Mouse (Mus musculus): Measurements from ENCODE around the gene Med13. TPM values are rescaled to one million over a fixed set of nuclear protein-coding genes. Genes with fewer than 3 reads are reported as not detected.

The Med13 gene
- 6.9 TPM for polyA plus RNA-seq (2017; shearing (Covaris generic))

DNA sequence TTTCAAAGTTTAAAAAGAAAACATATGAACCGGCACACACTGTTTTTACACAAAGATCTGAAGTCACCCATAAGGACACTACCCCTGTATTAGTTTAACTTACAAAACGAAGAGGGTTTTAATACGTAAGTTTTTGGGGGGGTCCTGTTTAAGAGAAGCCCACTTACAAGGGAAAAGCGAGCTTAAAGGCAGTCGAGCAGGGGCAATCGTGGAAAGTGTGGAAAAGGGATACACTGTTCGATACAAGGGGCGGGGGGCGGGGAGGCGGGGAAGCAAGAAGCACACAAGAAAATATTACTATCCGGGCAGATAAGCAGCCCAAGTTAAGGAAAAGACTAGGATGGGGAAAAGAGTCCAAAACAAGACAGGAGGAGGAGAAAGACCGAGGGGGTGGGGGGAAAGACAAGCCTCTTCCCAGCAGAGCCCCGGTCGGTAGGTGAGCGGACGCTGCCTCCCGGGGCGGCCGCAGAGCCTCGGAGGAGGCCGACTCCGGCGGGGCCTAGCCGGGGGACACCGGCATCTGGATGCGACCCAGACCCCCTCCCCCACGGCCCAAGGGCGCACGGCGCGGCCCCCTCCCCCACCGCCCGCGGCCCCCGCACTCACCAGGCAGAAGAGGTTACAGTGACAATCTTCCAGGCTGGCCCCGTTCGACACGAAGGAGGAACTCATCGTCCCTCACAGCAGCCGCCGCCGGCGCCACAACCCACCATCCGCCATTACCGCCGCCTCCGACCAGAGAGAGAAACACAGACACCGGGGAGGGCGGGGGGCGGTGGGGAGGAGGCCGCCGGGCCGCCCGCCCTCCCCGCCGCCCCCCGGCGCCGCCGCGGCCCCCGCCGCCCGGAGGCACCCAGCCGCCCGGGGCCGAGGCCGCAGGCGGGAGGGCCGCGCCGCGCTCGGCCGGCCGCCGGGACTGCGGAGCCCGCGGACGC is at the start of gene Med13:
Gene Med13 (minus strand): TSS at position 749 of the 935 bp plus-strand sequence.

DNA sequence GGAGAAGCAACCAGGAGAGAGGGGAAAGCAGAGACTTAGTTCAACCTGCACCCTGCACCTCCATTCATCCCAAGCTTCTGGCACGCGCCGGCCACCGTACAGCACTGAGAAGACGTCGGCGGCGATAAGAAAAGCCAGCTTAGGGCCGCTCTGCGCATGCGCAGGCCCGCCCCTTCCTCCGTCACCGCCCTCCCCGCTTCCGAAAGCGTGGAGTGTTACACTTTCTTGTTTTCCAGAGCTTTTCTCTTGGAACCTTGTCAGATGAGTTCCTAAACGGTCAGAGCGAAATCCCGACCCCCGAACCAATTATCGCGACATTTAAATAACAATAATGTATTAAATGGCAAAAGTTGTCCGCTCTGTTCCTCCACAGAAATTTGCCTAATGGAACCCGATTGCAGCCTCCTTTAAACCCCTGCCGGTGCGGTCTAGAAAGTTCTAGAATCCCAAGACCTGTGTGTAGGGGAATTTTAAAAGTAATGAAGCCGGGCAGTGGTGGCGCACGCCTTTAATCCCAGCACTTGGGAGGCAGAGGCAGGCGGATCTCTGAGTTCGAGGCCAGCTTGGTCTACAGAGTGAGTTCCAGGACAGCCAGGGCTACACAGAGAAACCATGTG is 99.8 kb downstream of the Med13 start, which contains the start of gene Ints2:
Gene Ints2 (minus strand): TSS at position 116 of the 617 bp plus-strand sequence.

Other genes starting within 250 kb of the Med13 start
- 2.7 TPM for gene Brip1, start 156.4 kb downstream of the Med13 start, polyA plus RNA-seq (2017; shearing (Covaris generic))
- 22.7 TPM for gene Ints2, start 100.0 kb downstream of the Med13 start, polyA plus RNA-seq (2017; shearing (Covaris generic))
- gene Rnft1, start 127.1 kb upstream of the Med13 start, polyA plus RNA-seq (2017; shearing (Covaris generic)): 54.4 TPM
- 55.1 TPM for gene Rps6kb1, start 187.2 kb upstream of the Med13 start, polyA plus RNA-seq (2017; shearing (Covaris generic))
- gene Tubd1, start 187.4 kb upstream of the Med13 start, polyA plus RNA-seq (2017; shearing (Covaris generic)): 7.6 TPM

All from activated CD4-positive, CD25-positive, alpha-beta regulatory T cell, adult 9 weeks (primary cell).